Mouse (Mus musculus) embryonic stem cell, embryonic (primary cell): ENCODE results near the gene Ccdc32.

Source experiments
- CTCF ChIA-PET, 4 experiments: fragments of 300-600 bp in 2 of 4; fragments of 350-600 bp in 2 of 4; sonication (Branson Sonifier 250); formaldehyde crosslinking; loops; one replicate each; lab custom pipeline; 2022; ENCODE audit warnings: inconsistent platforms in 2 of 4; lab: Charles Lee
- POLR2A ChIA-PET, 4 experiments: fragments of 300-600 bp in 2 of 4; fragments of 350-600 bp in 2 of 4; sonication (Branson Sonifier 250); formaldehyde crosslinking; loops; one replicate each; lab custom pipeline; 2022; ENCODE audit warnings: antibody characterized with exemption in 4 of 4, inconsistent platforms in 1 of 4; lab: Charles Lee

The Ccdc32 gene

DNA sequence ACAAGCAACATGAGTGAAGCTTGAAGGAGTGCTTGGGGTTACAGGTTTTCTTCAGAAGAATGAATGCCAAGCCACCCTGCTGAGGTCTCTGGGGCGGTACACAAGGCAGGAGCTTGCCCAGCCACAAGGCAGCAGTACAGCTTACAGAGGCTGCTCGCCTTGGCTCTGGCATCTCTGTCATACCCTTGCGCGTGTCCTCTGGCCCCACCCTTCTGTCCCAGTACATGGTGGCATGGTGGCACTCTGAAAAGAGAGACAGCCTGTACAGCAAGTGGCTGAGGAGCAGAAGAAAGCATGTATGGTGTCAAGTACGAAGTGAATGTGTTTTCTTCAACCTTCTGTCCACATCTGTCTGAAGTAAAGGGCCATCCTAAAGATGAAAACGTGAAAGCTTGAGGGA is 48.4 kb downstream of the Ccdc32 start:
- ChIA-PET CTCF (interaction anchor here in 1 of 4 experiments (0.7 kb wide), 1 partner anchor 217 kb away, joined by 5 read pairs; no protein-coding TSS in a partner anchor), POLR2A (interaction anchor here in 1 of 4 experiments (0.6 kb wide), 1 partner anchor 109 kb away, joined by 3 read pairs; no protein-coding TSS in a partner anchor)

DNA sequence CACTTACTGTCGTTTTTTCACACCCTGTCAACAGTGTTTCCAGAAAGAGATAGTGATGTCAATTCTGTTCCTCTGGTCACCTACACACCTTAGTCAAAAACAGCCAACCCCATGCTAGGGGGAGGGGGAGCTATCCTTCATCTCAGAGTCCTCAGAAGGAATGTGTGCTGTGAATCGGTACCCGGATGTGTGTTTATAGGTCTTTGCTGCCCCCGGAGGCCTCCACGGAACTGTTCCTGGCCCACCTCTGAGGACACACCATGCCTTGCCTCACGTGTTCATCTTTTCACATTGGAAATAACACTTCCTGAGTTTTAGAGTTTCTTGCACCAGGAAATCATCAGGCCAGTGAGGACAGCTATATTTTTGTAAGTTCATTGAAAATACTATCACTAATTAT is 51.1 kb downstream of the Ccdc32 start:
- ChIA-PET CTCF (interaction anchor here in 3 of 4 experiments (0.5 to 1.4 kb wide), 9 partner anchors 8 to 458 kb away, joined by 3 to 5 read pairs (median 3); partner anchors contain the start of gene Ccdc32 (in 1 of the 3)), POLR2A (interaction anchor here in 2 of 4 experiments (0.6 to 1.3 kb wide), 6 partner anchors 10 to 93 kb away, joined by 3 to 5 read pairs (median 3); partner anchors contain the start of genes Ccdc32 (in 1 of the 2) and Chst14 (in 1 of the 2))

DNA sequence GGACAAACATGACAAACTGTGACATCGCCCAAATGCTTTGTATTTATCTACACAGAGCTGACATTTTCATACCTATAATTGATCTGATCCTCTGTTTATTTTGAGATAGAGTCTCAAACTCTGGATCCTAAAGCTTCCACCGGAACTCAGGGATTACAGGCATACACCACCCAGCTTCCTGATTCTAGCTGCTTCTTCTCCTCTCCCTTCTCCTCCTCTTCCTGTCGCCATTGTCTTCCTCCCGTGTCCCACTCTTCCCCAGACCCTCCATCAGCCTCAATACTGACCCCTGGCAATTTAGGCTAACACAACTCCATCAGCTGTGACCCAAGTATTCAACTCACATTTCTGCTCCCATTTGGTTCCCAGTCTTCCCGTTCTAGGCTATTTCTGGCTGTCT is 52.3 kb downstream of the Ccdc32 start:
- POLR2A ChIA-PET = interaction anchor here in 2 of 4 experiments (1.1 to 1.3 kb wide), 6 partner anchors 11 to 214 kb away, joined by 3 to 4 read pairs (median 3); partner anchors contain the start of genes Ccdc32 (in 1 of the 2), Ccdc9b (in 1 of the 2) and Chst14 (in 1 of the 2)
- CTCF ChIA-PET = interaction anchor here in 2 of 4 experiments (1.0 to 1.4 kb wide), 4 partner anchors 9 to 459 kb away, joined by 3 to 5 read pairs (median 4); no protein-coding TSS in a partner anchor

DNA sequence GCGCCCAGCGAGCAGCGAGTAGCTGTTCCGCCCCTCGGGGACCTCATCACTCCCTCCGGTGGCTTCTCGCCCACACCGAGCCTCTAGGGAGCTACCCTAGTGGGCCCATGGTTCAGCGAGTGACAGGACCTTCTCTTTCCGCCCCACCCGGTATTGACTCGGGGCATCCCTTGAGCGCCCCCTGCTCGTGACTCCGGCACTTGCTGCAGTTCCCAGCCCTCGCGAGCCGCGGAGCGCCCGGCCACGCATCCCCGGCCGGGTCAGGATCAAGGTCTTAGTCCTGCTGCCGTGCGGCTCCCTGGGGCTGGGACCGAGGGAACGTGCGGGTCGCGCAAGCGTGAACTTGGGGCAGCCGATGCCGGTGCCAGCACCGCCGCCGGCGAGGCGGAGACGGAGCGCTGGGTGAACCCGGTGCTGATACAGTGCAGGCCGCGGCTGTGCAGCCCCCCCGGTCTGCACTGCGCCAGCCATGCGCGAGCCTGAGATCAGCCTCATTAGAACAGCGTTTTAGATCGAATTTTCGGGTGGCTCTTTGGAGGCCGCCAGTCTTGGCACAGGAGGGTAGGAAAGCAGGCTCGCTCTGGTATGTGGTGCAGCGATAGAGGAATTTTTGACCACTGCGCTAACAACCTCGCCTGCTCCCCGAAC is 52.8 kb downstream of the Ccdc32 start:
- CTCF ChIA-PET = interaction anchor here (0.5 to 1.4 kb wide), 10 partner anchors 12 to 669 kb away, joined by 3 to 6 read pairs (median 3); partner anchors contain the start of gene Chst14 (in 1 of the 4)

DNA sequence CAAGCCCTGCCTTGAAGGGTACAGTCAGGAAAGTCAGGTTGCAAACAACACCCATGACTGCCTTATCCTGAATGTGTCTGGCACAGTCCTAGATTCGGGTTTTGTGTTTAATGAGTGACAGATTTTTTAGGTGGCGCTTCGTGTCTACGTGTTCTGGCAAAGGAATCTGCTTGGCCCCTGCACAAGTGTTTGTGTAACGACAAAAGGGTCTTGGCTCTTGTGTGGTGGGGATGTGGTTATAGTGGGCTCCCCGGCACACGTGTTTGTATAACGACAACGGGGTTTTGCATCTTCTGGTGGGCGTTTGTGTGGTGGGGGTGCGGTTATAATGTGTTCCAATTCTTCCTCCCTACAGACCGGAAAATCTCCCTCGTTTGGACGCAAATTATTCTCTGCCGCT is 53.3 kb downstream of the Ccdc32 start:
- POLR2A ChIA-PET = interaction anchor here in 2 of 4 experiments (0.5 to 1.0 kb wide), 3 partner anchors 23 to 313 kb away, joined by 3 to 4 read pairs (median 3); partner anchors contain the start of gene Pak6 (in 1 of the 2)

More for the DNA sequence above, 52.8 kb downstream of the Ccdc32 start:
- POLR2A ChIA-PET = interaction anchor here in 2 of 4 experiments (0.5 to 1.1 kb wide), 5 partner anchors 18 to 313 kb away, joined by 3 to 4 read pairs (median 3); partner anchors contain the start of genes Ccdc9b (in 1 of the 2) and Pak6 (in 1 of the 2)

DNA sequence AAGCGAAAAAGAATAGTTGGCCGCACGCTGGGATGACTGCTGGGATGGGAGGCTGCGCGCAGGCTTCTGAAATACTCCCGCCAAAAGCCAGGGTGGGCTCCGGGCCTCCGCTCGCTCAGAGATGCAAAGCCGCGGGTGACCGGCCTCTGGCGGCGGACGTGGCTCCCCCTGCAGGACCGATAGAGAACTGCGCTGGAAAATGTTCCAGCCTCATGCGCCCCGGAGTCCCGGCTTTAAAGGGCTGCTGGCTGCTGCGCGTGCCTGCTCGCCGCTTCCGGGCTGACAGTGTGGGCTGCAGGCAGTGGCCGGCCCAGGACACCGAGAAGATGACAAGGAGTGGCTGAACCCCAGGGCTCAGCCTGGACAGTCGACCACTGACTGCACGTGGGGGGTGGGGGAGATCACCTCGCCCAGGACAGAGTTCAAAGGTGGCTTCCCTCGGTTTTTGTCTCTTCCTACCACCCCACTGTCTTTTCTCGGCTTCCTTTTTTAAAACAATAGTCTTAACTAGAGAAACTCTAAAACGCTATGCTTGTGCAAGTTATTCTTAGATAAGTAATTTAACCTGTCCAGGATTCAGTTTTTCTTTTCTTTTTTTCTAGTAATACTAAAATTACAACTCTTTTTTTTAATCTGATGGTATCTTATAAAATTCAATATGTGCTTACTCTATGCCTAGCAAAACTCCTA is 56.4 kb downstream of the Ccdc32 start:
- ChIA-PET CTCF (no interaction called here), POLR2A (no interaction called here)

More for the DNA sequence above, 53.3 kb downstream of the Ccdc32 start:
- CTCF ChIA-PET = interaction anchor here (0.5 to 1.2 kb wide), 8 partner anchors 11 to 668 kb away, joined by 3 to 6 read pairs (median 3); partner anchors contain the start of gene Chst14 (in 1 of the 4)

DNA sequence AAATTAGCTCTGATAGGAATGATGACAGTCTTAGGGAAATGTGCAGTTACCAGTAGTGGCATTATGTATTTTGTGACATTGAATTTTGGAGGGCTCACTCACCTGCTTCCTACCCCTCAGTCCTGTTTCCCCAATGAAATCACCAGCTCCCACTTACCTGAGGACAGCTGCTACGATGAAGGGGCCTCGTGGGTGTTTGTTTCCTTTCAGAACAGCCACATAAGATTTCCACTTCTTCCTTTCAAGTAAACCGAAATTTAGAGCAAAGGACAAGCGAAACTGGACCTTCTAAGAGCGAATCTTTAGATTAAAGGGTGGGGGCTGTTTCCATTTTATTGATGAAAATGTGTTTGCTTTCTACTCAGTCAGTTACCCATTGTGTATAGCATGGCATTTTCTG is 57.1 kb downstream of the Ccdc32 start:
- ChIA-PET CTCF (no interaction called here), POLR2A (no interaction called here)

DNA sequence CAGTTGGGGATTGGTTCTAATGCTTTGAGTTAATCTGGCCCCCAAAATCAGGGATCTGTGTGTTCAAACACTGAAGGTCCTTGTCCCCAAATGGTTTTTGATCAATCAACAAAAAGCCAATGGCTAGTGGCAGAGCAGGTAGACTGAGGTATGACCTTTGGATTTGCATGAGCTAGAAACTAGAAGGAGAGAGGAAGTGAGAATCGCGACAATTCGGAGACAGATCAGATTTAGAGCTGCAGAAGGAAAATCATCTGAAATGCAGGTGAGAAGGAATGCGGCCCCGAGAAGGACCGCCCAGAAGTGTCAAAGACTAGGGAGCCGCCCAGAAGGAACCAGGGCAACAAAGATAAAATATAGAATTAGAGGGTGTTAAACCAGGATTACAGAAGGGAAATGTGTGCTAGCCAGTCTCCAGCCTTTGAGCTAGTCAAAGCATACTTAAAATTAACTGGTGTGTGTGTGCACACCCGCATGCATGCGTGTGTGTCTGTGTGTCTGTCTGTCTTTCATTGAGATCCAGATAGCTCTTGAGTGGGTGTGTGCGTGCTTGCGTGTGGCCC is 59.5 kb downstream of the Ccdc32 start:
- ChIA-PET CTCF (no interaction called here), POLR2A (interaction anchor here in 2 of 4 experiments (0.6 to 1.5 kb wide), 2 partner anchors 43 to 452 kb away, joined by 3 read pairs; partner anchors contain the start of gene Chst14 (in 1 of the 2))
